Mouse (Mus musculus) intestine, embryonic 14.5 days (tissue): ENCODE data around the gene Inip. TPM values are rescaled to one million over a fixed set of nuclear protein-coding genes. Genes with fewer than 3 reads are reported as not detected.

Experiments
- ATAC-seq: fragments of 200-750 bp; cut with Nextera tagmentation; replicated peaks from 2 replicates; pipeline ENCODE4 v1.8.0; 2017; ENCODE audit warnings: low read depth, moderate number of reproducible peaks, moderate TSS enrichment, moderate library complexity; ENCODE audit not compliant: low FRiP score, low TSS enrichment
- DNase-seq: peaks from one replicate; pipeline ENCODE4 v3.0.0-alpha.2; 2018; ENCODE audit warnings: low spot score
- H3K27ac ChIP-seq: fragments of 300-500 bp; sonication (generic); 2 replicates; pipeline ENCODE4 v1.5.1; 2014; ENCODE audit warnings: low read depth, mild to moderate bottlenecking, control low read depth
- H3K27me3 ChIP-seq: fragments of 300-500 bp; sonication (generic); replicated peaks from 2 replicates; pipeline ENCODE4 v1.6.1; 2014; ENCODE audit warnings: low read length, control low read depth; ENCODE audit not compliant: control insufficient read depth, insufficient read depth
- H3K36me3 ChIP-seq: fragments of 300-500 bp; sonication (generic); 2 replicates; pipeline ENCODE4 v1.6.1; 2014; ENCODE audit warnings: low read length, control low read depth; ENCODE audit not compliant: control insufficient read depth, insufficient read depth
- H3K4me1 ChIP-seq: fragments of 300-500 bp; sonication (generic); replicated peaks from 2 replicates; pipeline ENCODE4 v1.6.1; 2014; ENCODE audit warnings: low read length, control low read depth, mixed read lengths; ENCODE audit not compliant: control insufficient read depth, insufficient read depth
- H3K4me2 ChIP-seq: fragments of 300-500 bp; sonication (generic); 2 replicates; pipeline ENCODE4 v1.6.1; 2014; ENCODE audit warnings: low read length
- H3K4me3 ChIP-seq: fragments of 300-500 bp; sonication (generic); 2 replicates; pipeline ENCODE4 v1.5.1; 2014; ENCODE audit warnings: low read depth, low read length, control low read depth, mixed read lengths
- H3K9ac ChIP-seq: fragments of 300-500 bp; sonication (generic); 2 replicates; pipeline ENCODE4 v1.6.1; 2014; ENCODE audit warnings: mild to moderate bottlenecking, low read length
- H3K9me3 ChIP-seq: fragments of 300-500 bp; sonication (generic); 2 replicates; pipeline ENCODE4 v1.6.1; 2016; ENCODE audit warnings: low read length, control low read depth; ENCODE audit not compliant: control insufficient read depth
- WGBS: fragments of 180-500 bp; shearing (Covaris S2); extraction: QIAGEN DNeasy Blood & Tissue Kit; methylation state at CpG from one replicate; pipeline ENCODE4 v1.1.7; 2014; 5-methylcytosine and 5-hydroxymethylcytosine counted together
- polyA plus RNA-seq: library from polyadenylated mRNA; unstranded; fragments of >200 nt; fragmentation: Nextera tagmentation; extraction: Ambion mirVana; gene quantifications from 2 replicates; pipeline ENCODE4 v1.2.1, GENCODE M21; 2014

Gene Inip
- polyA plus RNA-seq, 1 experiment from 2014 or later, result 55.1 TPM

- peak; percentile 28 for DNase-seq
- WGBS, result 87% methylated on average over 3 of the region's 3 CpGs
- no peak overlapping the region for H3K4me2 ChIP-seq
Observed at GRCm38 (mm10) chr4:59777828-59778227, 23.6 kb downstream of the Inip start.

GRCm38 (mm10) chr4:59772171-59772879, 29.1 kb downstream of the Inip start:
- 76% methylated on average over 17 of the region's 17 CpGs for WGBS
- Histone ChIP-seq H3K27me3 (no peaks in the 10 kb centered on the region), H3K4me2 (no peak overlapping the region), H3K9ac (no peak overlapping the region), H3K4me1 (no peaks in the 10 kb centered on the region), H3K9me3 (no peaks in the 10 kb centered on the region), H3K36me3 (peaks cover 63% of the 10 kb centered on the region), H3K27ac (no peak overlapping the region), H3K4me3 (no peak overlapping the region)
- DNase-seq (no peak), ATAC-seq (no peak)

More at GRCm38 (mm10) chr4:59777828-59778227, 23.6 kb downstream of the Inip start:
- Histone ChIP-seq H3K9me3 (no peaks in the 10 kb centered on the region), H3K36me3 (peaks cover 27% of the 10 kb centered on the region), H3K27ac (no peak overlapping the region), H3K9ac (no peak overlapping the region), H3K27me3 (no peaks in the 10 kb centered on the region), H3K4me1 (no peaks in the 10 kb centered on the region), H3K4me3 (no peak overlapping the region)
- ATAC-seq, result no peak

GRCm38 (mm10) chr4:59767717-59768116, 33.7 kb downstream of the Inip start:
- ATAC-seq (no peak), DNase-seq (no peak)
- Histone ChIP-seq H3K4me1 (0 out of 2 replicates have a peak, but pooled peaks cover 9% of the 10 kb centered on the region), H3K4me2 (no peak overlapping the region), H3K36me3 (peaks cover 36% of the 10 kb centered on the region), H3K4me3 (no peak overlapping the region), H3K9me3 (no peaks in the 10 kb centered on the region), H3K9ac (no peak overlapping the region), H3K27ac (no peak overlapping the region), H3K27me3 (no peaks in the 10 kb centered on the region)
- 78% methylated on average over 2 of the region's 2 CpGs for WGBS

GRCm38 (mm10) chr4:59765385-59766005, 35.9 kb downstream of the Inip start:
- no peaks in the 10 kb centered on the region for H3K27me3 ChIP-seq
- peak overlapping the region; percentile 18 for H3K4me2 ChIP-seq
- no peak overlapping the region for H3K9ac ChIP-seq
- 0 out of 2 replicates have a peak, but pooled peaks cover 9% of the 10 kb centered on the region for H3K4me1 ChIP-seq
- 25% methylated on average over 7 of the region's 7 CpGs for WGBS
- ATAC-seq, result 0 out of 2 replicates have a peak, but pooled peaks have one; percentile 34
- H3K4me3 ChIP-seq, result no peak overlapping the region
- peaks cover 18% of the 10 kb centered on the region for H3K36me3 ChIP-seq
- H3K9me3 ChIP-seq, result no peaks in the 10 kb centered on the region
- H3K27ac ChIP-seq, result peak overlapping the region; percentile 38; the same call in 1 of the 2 replicates
- peak; percentile 53 for DNase-seq

GRCm38 (mm10) chr4:59764950-59765349, 36.4 kb downstream of the Inip start:
- H3K27me3 ChIP-seq, result no peaks in the 10 kb centered on the region
- ATAC-seq (no peak), DNase-seq (peak; percentile 51)
- WGBS, result 66% methylated on average over 7 of the region's 7 CpGs
- 0 out of 2 replicates have a peak overlapping the region, but pooled peaks have one; percentile 18 for H3K27ac ChIP-seq
- H3K9ac ChIP-seq, result no peak overlapping the region
- H3K4me3 ChIP-seq, result no peak overlapping the region
- peak overlapping the region; percentile 18 for H3K4me2 ChIP-seq
- no peaks in the 10 kb centered on the region for H3K9me3 ChIP-seq
- 0 out of 2 replicates have a peak, but pooled peaks cover 13% of the 10 kb centered on the region for H3K36me3 ChIP-seq
- H3K4me1 ChIP-seq, result 0 out of 2 replicates have a peak, but pooled peaks cover 9% of the 10 kb centered on the region

- Histone ChIP-seq H3K4me3 (no peak overlapping the region), H3K9me3 (no peaks in the 10 kb centered on the region), H3K9ac (no peak overlapping the region), H3K27me3 (no peaks in the 10 kb centered on the region), H3K4me2 (no peak overlapping the region), H3K4me1 (0 out of 2 replicates have a peak, but pooled peaks cover 9% of the 10 kb centered on the region), H3K27ac (no peak overlapping the region), H3K36me3 (no peaks in the 10 kb centered on the region)
- DNase-seq (no peak), ATAC-seq (no peak)
- WGBS, result 74% methylated on average over 4 of the region's 4 CpGs
Observed at GRCm38 (mm10) chr4:59761365-59761729, 40.0 kb downstream of the Inip start.

- WGBS, result 58% methylated on average over 10 of the region's 10 CpGs
- peak; percentile 70 for DNase-seq
Observed at GRCm38 (mm10) chr4:59760636-59761364, 40.6 kb downstream of the Inip start.

GRCm38 (mm10) chr4:59760016-59760415, 41.4 kb downstream of the Inip start:
- Histone ChIP-seq H3K4me2 (no peak overlapping the region), H3K9me3 (no peaks in the 10 kb centered on the region), H3K27me3 (no peaks in the 10 kb centered on the region), H3K4me3 (no peak overlapping the region), H3K4me1 (no peaks in the 10 kb centered on the region), H3K9ac (no peak overlapping the region), H3K27ac (no peak overlapping the region), H3K36me3 (no peaks in the 10 kb centered on the region)
- ATAC-seq (no peak), DNase-seq (peak; percentile 50)
- 68% methylated on average over 4 of the region's 4 CpGs for WGBS

More at GRCm38 (mm10) chr4:59760636-59761364, 40.6 kb downstream of the Inip start:
- H3K27me3 ChIP-seq, result no peaks in the 10 kb centered on the region
- 0 out of 2 replicates have a peak, but pooled peaks cover 6% of the 10 kb centered on the region for H3K4me1 ChIP-seq
- no peaks in the 10 kb centered on the region for H3K9me3 ChIP-seq
- no peak for ATAC-seq
- no peak overlapping the region for H3K9ac ChIP-seq
- H3K36me3 ChIP-seq, result no peaks in the 10 kb centered on the region
- H3K4me2 ChIP-seq, result no peak overlapping the region
- no peak overlapping the region for H3K27ac ChIP-seq
- H3K4me3 ChIP-seq, result no peak overlapping the region
